Mouse (Mus musculus) lung, postnatal 14 days (tissue): ENCODE results near the gene Lrba.

Source experiments
- DNase-seq: peaks from one replicate; pipeline ENCODE4 v3.0.0; 2021

The Lrba gene

GRCm38 (mm10) chr3:86268074-86268702 lies 43.7 kb downstream of the Lrba start:
- DNase-seq: peak; percentile 20

- no peak for DNase-seq
Measured at GRCm38 (mm10) chr3:86275651-86276050, 51.2 kb downstream of the Lrba start.

GRCm38 (mm10) chr3:86291326-86291725 lies 66.8 kb downstream of the Lrba start:
- DNase-seq: no peak

GRCm38 (mm10) chr3:86294866-86295265 lies 70.4 kb downstream of the Lrba start:
- DNase-seq: no peak

GRCm38 (mm10) chr3:86296214-86296613 lies 71.7 kb downstream of the Lrba start:
- no peak for DNase-seq

- DNase-seq: no peak
Measured at GRCm38 (mm10) chr3:86308833-86309232, 84.4 kb downstream of the Lrba start.

- DNase-seq: no peak
Measured at GRCm38 (mm10) chr3:86310216-86310615, 85.7 kb downstream of the Lrba start.

- DNase-seq: no peak
Measured at GRCm38 (mm10) chr3:86311406-86311805, 86.9 kb downstream of the Lrba start.

- DNase-seq: no peak
Measured at GRCm38 (mm10) chr3:86317636-86318035, 93.2 kb downstream of the Lrba start.

GRCm38 (mm10) chr3:86328531-86328930 lies 104.1 kb downstream of the Lrba start:
- peak; percentile 26 for DNase-seq

GRCm38 (mm10) chr3:86343261-86343660 lies 118.8 kb downstream of the Lrba start:
- DNase-seq: no peak

- peak; percentile 22 for DNase-seq
Measured at GRCm38 (mm10) chr3:86362486-86362885, 138.0 kb downstream of the Lrba start.

- no peak for DNase-seq
Measured at GRCm38 (mm10) chr3:86371466-86371865, 147.0 kb downstream of the Lrba start.

GRCm38 (mm10) chr3:86375276-86375675 lies 150.8 kb downstream of the Lrba start:
- no peak for DNase-seq

GRCm38 (mm10) chr3:86382557-86382956 lies 158.1 kb downstream of the Lrba start:
- DNase-seq: no peak

GRCm38 (mm10) chr3:86385047-86385446 lies 160.6 kb downstream of the Lrba start:
- no peak for DNase-seq

- no peak for DNase-seq
Measured at GRCm38 (mm10) chr3:86386246-86386645, 161.8 kb downstream of the Lrba start.

GRCm38 (mm10) chr3:86423828-86424227 lies 199.3 kb downstream of the Lrba start:
- DNase-seq: no peak

GRCm38 (mm10) chr3:86426733-86427132 lies 202.3 kb downstream of the Lrba start:
- no peak for DNase-seq

- DNase-seq: no peak
Measured at GRCm38 (mm10) chr3:86443497-86443896, 219.0 kb downstream of the Lrba start.

GRCm38 (mm10) chr3:86451211-86451610 lies 226.7 kb downstream of the Lrba start:
- DNase-seq: peak; percentile 18

- no peak for DNase-seq
Measured at GRCm38 (mm10) chr3:86461582-86461981, 237.1 kb downstream of the Lrba start.

GRCm38 (mm10) chr3:86489992-86490391 lies 265.5 kb downstream of the Lrba start:
- DNase-seq: no peak

GRCm38 (mm10) chr3:86500586-86500985 lies 276.1 kb downstream of the Lrba start:
- DNase-seq: no peak

- no peak for DNase-seq
Measured at GRCm38 (mm10) chr3:86518506-86519109, 294.1 kb downstream of the Lrba start.
